ENCODE assay signal across 8 mouse cellular contexts in genomic region chr4:55514733-55515176, GRCm38 (mm10). TPM values are rescaled to one million over a fixed set of nuclear protein-coding genes. Genes with fewer than 3 reads are reported as not detected.
DNase-seq lines count a peak whose midpoint lies in the region; ATAC-seq and TF ChIP-seq lines count a peak whose summit lies in the region.

No protein-coding gene starts in this region.

- no peaks in the 10 kb centered on the region for H3K36me3 ChIP-seq in hindbrain, embryonic 11.5 days (ENCODE audit: control insufficient read depth, insufficient read depth, low read length)
- no peaks in the 10 kb centered on the region for H3K36me3 ChIP-seq in lung, postnatal 0 days (ENCODE audit: insufficient read depth, low read length)
- H3K36me3 ChIP-seq in thymus, adult 2 months (ENCODE audit: control insufficient read depth, insufficient read depth, low read length), result no peaks in the 10 kb centered on the region

- H3K27me3 ChIP-seq in hindbrain, embryonic 11.5 days (ENCODE audit: control insufficient read depth, insufficient read depth, low read length), result no peaks in the 10 kb centered on the region
- peaks cover 5% of the 10 kb centered on the region for H3K27me3 ChIP-seq in lung, postnatal 0 days (replicated peaks; ENCODE audit: insufficient read depth, low read length)
- H3K27me3 ChIP-seq in thymus, adult 2 months (ENCODE audit: control insufficient read depth, insufficient read depth, low read length), result no peaks in the 10 kb centered on the region

- ATAC-seq in hindbrain, embryonic 11.5 days (ENCODE audit: low FRiP score), result peak; percentile 99
- peak; percentile 97 for ATAC-seq in lung, postnatal 0 days

- DNase-seq in ES-CJ7 (ENCODE audit: low read depth, low spot score), result peak; percentile 94
- peak; percentile 54 for DNase-seq in cerebellum, adult 9-11 months
- peak; percentile 52 to 67 for DNase-seq in frontal cortex, postnatal 14 days (ENCODE audit: low spot score in 2 of 2)
- DNase-seq in hindbrain, embryonic 11.5 days (ENCODE audit: low spot score), result peak; percentile 91
- peak; percentile 59 to 77 for DNase-seq in layer of hippocampus, postnatal 14 days (ENCODE audit: low spot score in 2 of 2)
- DNase-seq in lung, postnatal 0 days (ENCODE audit: low spot score), result peak; percentile 91
- DNase-seq in ovary, adult 18-20 months (ENCODE audit: low spot score), result peak; percentile 66
- peak; percentile 62 for DNase-seq in thymus, adult 2 months

- peak; percentile 96 for TF ChIP-seq CTCF in lung, postnatal 0 days (IDR thresholded peaks at IDR 0.05)
- peak; percentile 74; the same call in 1 of the 2 replicates for TF ChIP-seq CTCF in thymus, adult 2 months (IDR thresholded peaks at IDR 0.05; ENCODE audit: borderline replicate concordance, control insufficient read depth, extremely low read depth, insufficient read depth, low read length, poor library complexity)

- no peaks in the 10 kb centered on the region for H3K4me1 ChIP-seq in hindbrain, embryonic 11.5 days (replicated peaks; ENCODE audit: control insufficient read depth, insufficient read depth, low read length)
- H3K4me1 ChIP-seq in lung, postnatal 0 days (ENCODE audit: insufficient read depth, low read depth, low read length), result no peaks in the 10 kb centered on the region
- peaks cover 2% of the 10 kb centered on the region for H3K4me1 ChIP-seq in thymus, adult 2 months (replicated peaks; ENCODE audit: control insufficient read depth, insufficient read depth, low read length)

- H3K4me2 ChIP-seq in hindbrain, embryonic 11.5 days (replicated peaks; ENCODE audit: low read depth, low read length), result peak overlapping the region; percentile 65
- H3K4me2 ChIP-seq in lung, postnatal 0 days (replicated peaks; ENCODE audit: low read depth, low read length), result peak overlapping the region; percentile 68

- peak overlapping the region; percentile 54 for H3K4me3 ChIP-seq in hindbrain, embryonic 11.5 days (ENCODE audit: low read depth, low read length)
- peak overlapping the region; percentile 45 for H3K4me3 ChIP-seq in lung, postnatal 0 days (ENCODE audit: low read depth, low read length)
- H3K4me3 ChIP-seq in thymus, adult 2 months (ENCODE audit: control insufficient read depth, insufficient read depth, low read length), result peak overlapping the region; percentile 50

- under 1% methylated on average over 39 of the region's 39 CpGs for WGBS in hindbrain, embryonic 11.5 days
- 1% methylated on average over 39 of the region's 39 CpGs for WGBS in lung, postnatal 0 days
- 1% methylated on average over 39 of the region's 39 CpGs for WGBS in thymus, adult 2 months

- no peak for TF ChIP-seq EP300 in lung, postnatal 0 days (IDR thresholded peaks at IDR 0.05)

- no peak; the same call in 1 of the 2 replicates for TF ChIP-seq POLR2A in thymus, adult 2 months (IDR thresholded peaks at IDR 0.05; ENCODE audit: control insufficient read depth, extremely low read depth, insufficient read depth, low read length, poor library complexity)

- no peaks in the 10 kb centered on the region for H3K9me3 ChIP-seq in hindbrain, embryonic 11.5 days (ENCODE audit: control insufficient read depth, low read length)
- no peaks in the 10 kb centered on the region for H3K9me3 ChIP-seq in lung, postnatal 0 days (ENCODE audit: low read length)

- 0 out of 2 replicates have a peak overlapping the region, but pooled peaks have one; percentile 30 for H3K27ac ChIP-seq in hindbrain, embryonic 11.5 days (ENCODE audit: low read depth, low read length)
- 0 out of 2 replicates have a peak overlapping the region, but pooled peaks have one; percentile 11 for H3K27ac ChIP-seq in lung, postnatal 0 days (ENCODE audit: low read length)
- H3K27ac ChIP-seq in thymus, adult 2 months (ENCODE audit: control insufficient read depth, insufficient read depth, low read length), result no peak overlapping the region

- H3K9ac ChIP-seq in hindbrain, embryonic 11.5 days (ENCODE audit: low read depth, low read length), result peak overlapping the region; percentile 89
- peak overlapping the region; percentile 27; the same call in 1 of the 2 replicates for H3K9ac ChIP-seq in lung, postnatal 0 days (replicated peaks; ENCODE audit: low read depth)

RNA-seq across cellular contexts. Expression of gene Klf4, which starts 17.5 kb away (rescaled TPM):
- polyA plus RNA-seq in hindbrain, embryonic 11.5 days (2014; fragmentation: Nextera tagmentation; extraction: Ambion mirVana), result 1.6 and 2.2 TPM in 2 replicates
- 1 to 10 TPM; 5.2 to 8.2 TPM for total RNA-seq in layer of hippocampus, postnatal 14 days (2021)
- polyA plus RNA-seq in lung, postnatal 0 days (2015; fragmentation: Nextera tagmentation; extraction: Ambion mirVana), result 39.1 and 43.3 TPM in 2 replicates
- polyA plus RNA-seq in thymus, adult 2 months (2012; rRNA removed), result 10.1 and 11.4 TPM in 2 replicates
